Mouse (Mus musculus) embryo, embryonic 10 days (tissue): ENCODE measurements at regions not wholly inside any gene's neighbourhood (a gene's known extent, or its start where the extent isn't known, plus 50 kb on each side); places are given as distances from the start of the nearest gene placed in this dataset.

Experiments
- DNase-seq: peaks from one replicate; pipeline ENCODE4 v3.0.0-alpha.2; 2015; ENCODE audit warnings: low spot score

GRCm38 (mm10) chr9:14103538-14103937, 171.3 kb upstream of the Sesn3 start:
- DNase-seq = no peak

- DNase-seq = no peak
Observed at GRCm38 (mm10) chr9:14104921-14105320, 169.9 kb upstream of the Sesn3 start.

DNA sequence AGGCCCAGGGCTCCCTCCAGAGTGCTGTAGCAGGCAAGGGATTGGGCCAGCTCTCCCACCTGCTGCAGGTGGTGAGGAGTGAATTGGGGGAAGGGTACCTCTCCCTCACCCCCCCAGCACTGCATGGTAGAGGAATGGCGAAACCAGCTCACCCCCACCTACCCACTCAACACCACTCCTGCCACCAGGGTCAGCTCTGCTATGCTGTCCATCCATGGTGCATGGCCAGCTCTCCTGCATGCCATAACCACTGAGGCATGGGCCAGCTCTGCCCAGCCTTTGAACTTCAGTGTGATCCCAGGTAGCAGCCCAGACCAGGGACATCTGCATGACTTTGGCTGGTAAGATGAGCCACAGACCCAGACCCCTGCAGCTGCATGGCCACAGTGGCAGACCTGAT, 168.5 kb upstream of the Sesn3 start:
- no peak for DNase-seq

DNA sequence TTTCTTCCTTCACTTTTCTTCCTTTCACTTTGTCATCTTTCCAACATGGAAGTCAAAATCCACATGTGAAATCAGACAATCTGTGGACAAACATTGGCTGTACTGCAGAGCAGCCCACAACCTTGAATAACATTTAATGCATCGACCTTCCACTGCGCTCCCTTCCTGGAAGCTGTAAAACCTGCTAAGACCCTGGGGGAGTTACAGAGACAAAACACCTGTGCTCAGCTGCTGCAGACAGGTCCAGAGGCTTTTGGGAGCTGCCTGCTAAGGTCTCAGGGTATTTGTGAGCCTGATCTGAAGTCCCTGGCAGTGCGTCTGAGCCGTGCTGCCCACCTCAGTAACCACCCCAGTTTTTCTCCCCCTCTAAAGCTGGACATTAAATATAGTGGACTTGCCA, 166.1 kb upstream of the Sesn3 start:
- DNase-seq = no peak

DNA sequence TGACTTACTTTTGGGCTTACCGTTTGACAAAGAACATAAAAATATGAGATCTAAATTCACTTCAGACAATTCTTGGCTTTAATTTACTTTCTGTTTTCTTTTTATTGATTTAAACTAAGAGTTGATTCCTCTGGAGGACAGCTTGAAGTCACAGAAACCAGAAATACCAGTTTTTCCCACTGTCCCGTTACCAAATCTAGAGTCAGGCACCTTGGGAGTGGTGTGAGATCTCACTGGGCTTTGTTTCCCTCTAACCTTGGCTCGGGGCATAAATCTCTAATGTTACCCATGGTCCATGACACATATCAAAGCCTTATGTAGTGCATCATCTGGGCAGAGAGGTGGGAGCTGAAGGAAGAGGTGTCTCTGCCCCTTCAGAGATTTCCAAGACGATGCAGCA, 165.4 kb upstream of the Sesn3 start:
- no peak for DNase-seq

- peak; percentile 22 for DNase-seq
Observed at GRCm38 (mm10) chr9:14111713-14112112, 163.2 kb upstream of the Sesn3 start.

- DNase-seq = no peak
Observed at GRCm38 (mm10) chr9:14115521-14115920, 159.3 kb upstream of the Sesn3 start.

DNA sequence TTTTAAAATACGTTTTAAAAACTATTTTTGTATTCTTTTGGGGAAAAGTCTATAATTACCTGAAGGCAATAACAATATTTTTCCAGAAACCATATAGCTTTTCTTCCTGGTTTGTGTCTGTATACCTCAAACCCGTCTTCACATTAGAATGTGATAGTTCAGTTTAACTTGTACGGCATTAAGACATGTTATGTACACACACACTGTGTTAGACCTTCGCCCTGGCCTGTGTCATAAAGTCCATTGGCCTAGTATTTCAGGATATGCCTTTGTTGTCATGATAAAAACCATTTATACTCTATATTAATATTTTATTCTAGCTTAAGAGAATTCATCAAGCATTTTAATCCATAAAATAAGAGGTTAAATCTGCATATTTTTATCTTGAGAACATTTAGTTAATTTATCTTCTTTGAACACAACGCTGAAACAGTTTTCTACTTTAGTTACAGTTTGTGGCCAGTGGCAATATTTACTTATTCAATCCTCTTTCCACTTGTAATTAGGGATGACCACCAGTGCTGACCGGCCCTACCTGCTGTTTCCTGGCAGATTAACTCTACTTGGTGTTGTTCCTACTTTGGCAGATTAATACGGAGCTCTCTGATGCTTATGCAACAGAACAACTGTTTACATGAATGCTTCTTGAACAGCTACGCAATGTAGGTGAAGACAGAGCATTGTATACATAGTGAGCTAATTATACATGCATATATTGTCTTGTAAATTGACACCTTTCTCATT, 158.6 kb upstream of the Sesn3 start:
- DNase-seq = no peak

DNA sequence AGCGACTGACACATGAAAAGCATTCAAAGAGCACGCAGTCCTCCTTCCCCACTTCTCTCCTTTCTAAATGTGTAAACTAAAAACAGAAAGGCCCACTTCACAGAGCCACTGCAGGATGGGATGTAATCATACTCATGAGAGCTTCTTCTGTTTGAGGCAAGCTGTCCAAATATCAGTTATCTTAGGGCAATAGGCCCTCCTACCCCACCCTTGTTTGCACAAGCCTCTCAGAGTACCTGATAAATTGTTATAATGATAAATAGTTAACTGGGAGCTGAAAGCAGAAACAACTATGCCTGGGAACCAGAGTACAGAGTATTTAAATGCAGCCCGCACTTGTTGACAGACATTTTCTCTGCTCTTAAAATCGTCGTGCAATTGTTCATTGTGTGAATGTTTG, 141.5 kb upstream of the Sesn3 start:
- no peak for DNase-seq

GRCm38 (mm10) chr9:14134894-14135450, 139.9 kb upstream of the Sesn3 start:
- no peak for DNase-seq

DNA sequence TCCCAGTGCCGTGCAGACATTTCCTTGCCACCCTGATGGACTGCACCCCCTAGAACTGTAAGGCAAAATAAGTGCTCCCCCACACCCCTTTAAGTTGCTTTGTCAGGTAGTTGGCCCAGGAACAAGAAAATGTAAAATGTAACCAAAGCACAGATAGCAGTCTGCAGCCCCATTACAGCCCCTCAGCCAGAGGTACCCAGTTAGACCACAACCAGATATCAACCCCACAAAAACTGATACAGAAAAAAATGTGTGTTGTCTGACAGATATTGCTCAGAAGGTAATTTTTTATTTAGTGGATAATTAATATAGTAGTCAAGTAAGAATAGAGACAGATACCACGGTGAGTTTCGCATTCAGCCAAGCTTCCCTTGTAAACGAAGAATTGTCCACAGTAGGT, 133.5 kb upstream of the Sesn3 start:
- no peak for DNase-seq

- no peak for DNase-seq
Observed at GRCm38 (mm10) chr9:14143988-14144387, 130.9 kb upstream of the Sesn3 start.

DNA sequence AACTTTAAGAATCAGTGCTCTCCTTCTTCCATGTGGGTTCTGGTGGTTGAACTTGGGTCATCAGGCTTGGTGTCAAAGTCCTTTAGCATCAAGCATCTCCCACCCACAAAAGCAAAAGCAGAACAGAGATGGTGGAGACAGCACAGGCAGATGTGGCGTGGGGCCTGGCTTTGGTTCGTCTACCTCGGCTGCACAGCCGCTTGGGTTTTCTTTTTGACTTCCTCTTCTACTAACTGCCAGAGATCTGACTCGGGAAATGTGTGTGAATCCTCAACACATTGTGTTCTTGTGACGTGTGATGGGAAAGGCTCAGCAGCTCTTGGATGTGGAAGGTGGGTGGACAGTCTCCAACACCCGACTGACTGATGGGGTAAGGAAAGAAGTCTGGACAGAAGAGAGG, 127.8 kb upstream of the Sesn3 start:
- no peak for DNase-seq

DNA sequence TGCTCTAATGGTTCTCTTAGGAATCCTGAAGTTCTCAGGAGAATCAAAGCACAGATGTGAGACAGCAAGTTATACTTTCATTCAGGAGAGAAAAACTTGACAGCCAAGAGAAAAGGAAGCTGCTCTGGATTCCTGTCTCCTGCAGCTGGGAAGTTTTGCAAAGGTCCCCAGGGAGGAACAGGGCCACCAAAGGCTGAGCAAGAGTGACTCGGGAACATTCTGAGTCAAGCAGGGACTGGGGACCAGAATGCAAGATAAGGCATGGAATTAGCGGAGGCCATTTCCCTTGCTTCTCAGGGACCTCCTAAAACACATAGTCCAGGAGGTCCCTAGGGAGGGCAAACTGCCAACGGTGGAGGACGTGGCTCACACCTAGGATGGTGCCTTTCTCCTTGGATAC, 127.1 kb upstream of the Sesn3 start:
- no peak for DNase-seq

- no peak for DNase-seq
Observed at GRCm38 (mm10) chr9:14150288-14150687, 124.6 kb upstream of the Sesn3 start.

DNA sequence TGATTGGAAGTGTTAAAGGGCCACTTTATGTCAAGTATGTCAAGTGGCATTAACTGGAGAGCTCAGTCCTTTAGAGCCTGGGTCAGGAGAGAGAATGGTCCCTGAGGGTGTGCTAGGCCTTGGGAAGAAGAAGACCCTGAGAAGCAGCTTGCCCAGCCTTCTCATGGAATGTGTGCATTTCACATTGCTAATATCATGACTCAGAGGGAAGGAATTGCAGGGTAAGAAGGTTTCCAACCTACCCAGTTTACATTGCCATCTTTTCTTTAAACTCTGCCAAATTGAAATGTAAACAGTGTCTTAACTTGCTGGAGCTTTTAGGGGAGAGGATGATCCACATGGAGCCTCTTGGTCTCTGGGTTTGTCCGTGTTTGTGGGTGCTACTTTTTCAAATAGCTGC, 117.9 kb upstream of the Sesn3 start:
- no peak for DNase-seq

DNA sequence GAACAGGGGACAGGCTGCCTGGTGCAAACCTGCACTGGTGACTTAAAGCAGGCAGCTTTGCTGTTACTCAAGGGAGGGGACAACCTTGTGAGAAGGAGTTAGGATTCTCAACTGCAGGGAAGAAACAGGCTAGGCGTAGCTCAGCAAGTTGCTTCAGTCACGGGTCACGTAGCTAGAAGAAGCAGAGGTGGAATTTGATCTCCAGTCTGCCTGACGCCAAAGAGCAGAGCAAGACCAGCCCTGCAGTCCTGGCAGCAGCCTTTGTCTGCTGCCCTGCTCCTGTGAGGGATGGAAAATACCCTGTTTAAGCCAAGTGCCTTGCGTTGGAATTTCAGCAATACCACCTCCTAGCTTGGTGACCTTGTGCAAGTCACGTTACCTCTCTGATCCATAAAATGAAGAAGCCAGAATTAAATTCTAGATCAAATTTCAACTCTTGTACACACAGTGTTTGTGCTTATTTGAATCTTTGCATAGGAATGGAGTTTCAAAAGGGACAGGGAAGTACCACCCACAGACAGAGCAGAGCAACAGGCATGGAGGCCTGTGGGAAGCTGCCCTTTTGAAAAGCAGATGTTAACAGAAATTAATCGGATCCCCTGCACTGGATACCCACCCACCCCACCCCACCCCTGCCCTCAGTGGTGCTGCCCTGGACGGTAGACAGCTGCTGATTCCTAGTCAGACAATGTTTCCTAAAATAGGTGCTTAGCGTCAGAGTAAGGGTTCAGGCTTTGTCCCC, 116.6 kb upstream of the Sesn3 start:
- peak; percentile 67 for DNase-seq

- DNase-seq = no peak
Observed at GRCm38 (mm10) chr9:14160207-14160606, 114.7 kb upstream of the Sesn3 start.

- no peak for DNase-seq
Observed at GRCm38 (mm10) chr9:14171589-14172240, 103.2 kb upstream of the Sesn3 start.

GRCm38 (mm10) chr9:14173631-14174323, 101.1 kb upstream of the Sesn3 start:
- DNase-seq = no peak

GRCm38 (mm10) chr9:14174324-14175040, 100.4 kb upstream of the Sesn3 start:
- DNase-seq = no peak
